Mouse (Mus musculus) kidney, adult 8-10 months (tissue): ENCODE measurements around the gene Chid1.

Experiments
- DNase-seq, 2 experiments: peaks; one replicate each; pipeline ENCODE4 v3.0.0; 2022

Gene Chid1

GRCm38 (mm10) chr7:141539556-141540311 is at the start of gene Chid1:
Gene Chid1 (minus strand): TSS chr7:141539857.
- peak; percentile 98 to 99 for DNase-seq

GRCm38 (mm10) chr7:141588890-141589289 is 49.2 kb upstream of the Chid1 start:
- peak; percentile 65 to 69 for DNase-seq

- DNase-seq: no peak
These were observed 46.2 kb upstream of the Chid1 start for GRCm38 (mm10) chr7:141585881-141586280.

GRCm38 (mm10) chr7:141585288-141585687 is 45.6 kb upstream of the Chid1 start:
- no peak for DNase-seq

- DNase-seq: peak in 1 of 2 experiments; percentile 45
These were observed 44.6 kb upstream of the Chid1 start for GRCm38 (mm10) chr7:141584048-141584841.

- peak; percentile 87 to 95 for DNase-seq
These were observed 41.7 kb upstream of the Chid1 start for GRCm38 (mm10) chr7:141581323-141581722.

- no peak for DNase-seq
These were observed 39.3 kb upstream of the Chid1 start for GRCm38 (mm10) chr7:141578943-141579342.

GRCm38 (mm10) chr7:141578511-141578910 is 38.9 kb upstream of the Chid1 start:
- DNase-seq: no peak

GRCm38 (mm10) chr7:141577801-141578200 is 38.1 kb upstream of the Chid1 start:
- DNase-seq: no peak

- DNase-seq: no peak
These were observed 35.8 kb upstream of the Chid1 start for GRCm38 (mm10) chr7:141575481-141575880.

- DNase-seq: no peak
These were observed 34.4 kb upstream of the Chid1 start for GRCm38 (mm10) chr7:141574041-141574440.

- no peak for DNase-seq
These were observed 31.1 kb upstream of the Chid1 start for GRCm38 (mm10) chr7:141570625-141571295.

GRCm38 (mm10) chr7:141569916-141570315 is 30.3 kb upstream of the Chid1 start:
- DNase-seq: no peak

- DNase-seq: no peak
These were observed 29.7 kb upstream of the Chid1 start for GRCm38 (mm10) chr7:141569283-141569803.

- no peak for DNase-seq
These were observed 26.9 kb upstream of the Chid1 start for GRCm38 (mm10) chr7:141566587-141566986.

GRCm38 (mm10) chr7:141564561-141564960 is 24.9 kb upstream of the Chid1 start:
- DNase-seq: no peak

GRCm38 (mm10) chr7:141562852-141563427 is 23.3 kb upstream of the Chid1 start:
- peak; percentile 71 to 75 for DNase-seq

GRCm38 (mm10) chr7:141562421-141562851 is 22.8 kb upstream of the Chid1 start:
- no peak for DNase-seq

- peak; percentile 89 for DNase-seq
These were observed 22.2 kb upstream of the Chid1 start, which contains the start of gene Ap2a2 for GRCm38 (mm10) chr7:141561682-141562391. Gene Ap2a2 (plus strand): TSS chr7:141562173.

- no peak for DNase-seq
These were observed 20.8 kb upstream of the Chid1 start for GRCm38 (mm10) chr7:141560471-141560870.

GRCm38 (mm10) chr7:141559726-141560325 is 20.2 kb upstream of the Chid1 start:
- no peak for DNase-seq

- no peak for DNase-seq
These were observed 19.3 kb upstream of the Chid1 start for GRCm38 (mm10) chr7:141558946-141559345.
